Mouse (Mus musculus) ES-E14 (cell line): ENCODE results near the gene Rpa2. TPM values are rescaled to one million over a fixed set of nuclear protein-coding genes. Genes with fewer than 3 reads are reported as not detected.
A peak's percentile ranks its signal among the peaks of the same experiment; 100 is the strongest.

Experiments
- DNase-seq: peaks from one replicate; pipeline ENCODE4 v3.0.0-alpha.2; 2013; ENCODE audit warnings: low read depth, low spot score
- H3K27ac ChIP-seq: 2 replicates; pipeline ENCODE4 v1.5.1; 2012; ENCODE audit warnings: low read depth, mild to moderate bottlenecking, low read length, moderate library complexity, mixed read lengths; ENCODE audit not compliant: poor library complexity, insufficient read depth, severe bottlenecking
- H3K36me3 ChIP-seq: 2 replicates; pipeline ENCODE4 v1.6.1; 2012; ENCODE audit warnings: mild to moderate bottlenecking, low read length, moderate library complexity, mixed read lengths; ENCODE audit not compliant: control insufficient read depth, poor library complexity, insufficient read depth, severe bottlenecking
- H3K4me1 ChIP-seq, 2 experiments: fragments of 150-350 bp in 1 of 2; sonication (generic) in 1 of 2; 2 replicates each; pipeline ENCODE4 v1.6.1; 2012; ENCODE audit warnings: low read length in 2 of 2, mild to moderate bottlenecking in 1 of 2, mixed read lengths in 1 of 2; ENCODE audit not compliant: control insufficient read depth in 2 of 2, insufficient read depth in 2 of 2, poor library complexity in 1 of 2
- H3K4me3 ChIP-seq, 2 experiments: fragments of 150-350 bp in 1 of 2; sonication (generic) in 1 of 2; 2 replicates each; pipeline ENCODE4 v1.5.1; 2012; ENCODE audit warnings: low read length in 2 of 2, low read depth in 1 of 2, mild to moderate bottlenecking in 1 of 2, mixed read lengths in 1 of 2; ENCODE audit not compliant: insufficient read depth in 1 of 2, poor library complexity in 1 of 2, severe bottlenecking in 1 of 2
- H3K9ac ChIP-seq: 2 replicates; pipeline ENCODE4 v1.6.1; 2012; ENCODE audit warnings: low read depth, mild to moderate bottlenecking, low read length, mixed read lengths; ENCODE audit not compliant: poor library complexity, insufficient read depth, severe bottlenecking
- H3K9me3 ChIP-seq: fragments of 150-350 bp; sonication (generic); 2 replicates; pipeline ENCODE4 v1.6.1; 2012; ENCODE audit warnings: low read depth, mild to moderate bottlenecking, low read length; ENCODE audit not compliant: control insufficient read depth, insufficient read depth
- CHD2 ChIP-seq: IDR thresholded peaks from 2 replicates; pipeline ENCODE4 v1.6.1; 2014; ENCODE audit warnings: mild to moderate bottlenecking, low read depth, low read length, inconsistent platforms
- HCFC1 ChIP-seq: IDR thresholded peaks from 2 replicates; pipeline ENCODE4 v1.6.1; 2012; ENCODE audit warnings: low read length, inconsistent platforms, borderline replicate concordance; ENCODE audit not compliant: insufficient read depth
- MAFK ChIP-seq: IDR thresholded peaks from 2 replicates; pipeline ENCODE4 v1.6.1; 2014; ENCODE audit warnings: mild to moderate bottlenecking, low read depth, low read length, inconsistent platforms; ENCODE audit not compliant: insufficient read depth
- ZC3H11A ChIP-seq: IDR thresholded peaks from 2 replicates; pipeline ENCODE4 v1.6.1; 2012; ENCODE audit warnings: low read depth, mild to moderate bottlenecking, inconsistent platforms, low read length, borderline replicate concordance
- ZNF384 ChIP-seq: IDR thresholded peaks from 2 replicates; pipeline ENCODE4 v1.6.1; 2012; ENCODE audit warnings: low read depth, low read length, inconsistent platforms
- in situ Hi-C, 2 experiments: fragments of 600-800 bp; cut with MboI; formaldehyde crosslinking; loops; one replicate each; pipeline ENCODE4 v1.15.1; 2025; ENCODE audit warnings: low sequenced_read_pairs in 2 of 2, inconsistent platforms in 1 of 2; ENCODE audit not compliant: unreplicated experiment in 2 of 2
- total RNA-seq: library from RNA; depleted of rRNA; stranded (reverse); fragments of 300-350 nt; gene quantifications from 2 replicates; pipeline ENCODE4 v1.2.3, GENCODE M21; 2012; rRNA removed

Rpa2 gene
- total RNA-seq, 1 experiment: 112 TPM

GRCm38 (mm10) chr4:132818442-132818841 lies 50.3 kb downstream of the Rpa2 start:
- Histone ChIP-seq H3K4me3 (no peak overlapping the region), H3K27ac (no peak overlapping the region), H3K36me3 (no peaks in the 10 kb centered on the region), H3K9me3 (no peaks in the 10 kb centered on the region), H3K9ac (no peak overlapping the region), H3K4me1 (no peaks in the 10 kb centered on the region)
- TF ChIP-seq ZNF384: no peak
- no peak for TF ChIP-seq CHD2
- TF ChIP-seq HCFC1: no peak
- TF ChIP-seq ZC3H11A: no peak
- TF ChIP-seq MAFK: no peak
- in situ Hi-C loops: no loop called here
- no peak for DNase-seq

- in situ Hi-C loops: no loop called here
- H3K9ac ChIP-seq: no peak overlapping the region
- peak; percentile 88 for DNase-seq
- peaks cover 23% of the 10 kb centered on the region for H3K36me3 ChIP-seq
- H3K27ac ChIP-seq: no peak overlapping the region
- peaks cover 0 to 2% of the 10 kb centered on the region in 2 experiments; a peak in 1 of 4 replicates for H3K4me1 ChIP-seq
- H3K4me3 ChIP-seq: peak overlapping the region in 1 of 2 experiments; percentile 7; a peak in 1 of 4 replicates
- H3K9me3 ChIP-seq: no peaks in the 10 kb centered on the region
- no peak for TF ChIP-seq HCFC1
- peak; percentile 67; the same call in 1 of the 2 replicates for TF ChIP-seq ZC3H11A
Measured at GRCm38 (mm10) chr4:132823614-132824366, 55.7 kb downstream of the Rpa2 start.

Other genes starting within 250 kb of the Rpa2 start
- gene Atpif1, start 234.7 kb upstream of the Rpa2 start, total RNA-seq: 485 and 496 TPM in 2 replicates
- gene Dnajc8, start 232.8 kb upstream of the Rpa2 start, total RNA-seq: 127 and 167 TPM in 2 replicates
- gene Ptafr, start 204.3 kb upstream of the Rpa2 start, total RNA-seq: 0.26 and 0.40 TPM in 2 replicates
- gene Eya3, start 129.3 kb upstream of the Rpa2 start, total RNA-seq: 28.1 and 31.9 TPM in 2 replicates
- 9.6 and 15.5 TPM in 2 replicates for gene Xkr8, start 35.8 kb upstream of the Rpa2 start, total RNA-seq
- 28.9 and 40.2 TPM in 2 replicates for gene Smpdl3b, start 11.1 kb upstream of the Rpa2 start, total RNA-seq
- gene Themis2, start 28.1 kb downstream of the Rpa2 start, total RNA-seq: 1.1 and 1.3 TPM in 2 replicates
- gene Ppp1r8, start 74.8 kb downstream of the Rpa2 start, total RNA-seq: 90.8 and 105 TPM in 2 replicates
- gene Stx12, start 116.2 kb downstream of the Rpa2 start, total RNA-seq: 22.7 and 27.6 TPM in 2 replicates
- 12.5 and 14.9 TPM in 2 replicates for gene Fam76a, start 154.2 kb downstream of the Rpa2 start, total RNA-seq
- gene Fgr, start 205.8 kb downstream of the Rpa2 start, total RNA-seq: 1.3 and 1.8 TPM in 2 replicates
- 61.8 and 88.9 TPM in 2 replicates for gene Ahdc1, start 242.9 kb downstream of the Rpa2 start, total RNA-seq